Mouse (Mus musculus) macrophage (primary cell): Measurements from ENCODE around the gene Cdc42ep2. TPM values are rescaled to one million over a fixed set of nuclear protein-coding genes. Genes with fewer than 3 reads are reported as not detected.

Experiments used
- H3K27ac ChIP-seq: fragments of 350-480 bp; formaldehyde crosslinking; 2 replicates; pipeline ENCODE4 v1.9.0; 2021
- H3K36me3 ChIP-seq: fragments of 350-480 bp; formaldehyde crosslinking; 2 replicates; pipeline ENCODE4 v1.9.0; 2021; ENCODE audit errors: inconsistent target
- H3K4me3 ChIP-seq: fragments of 350-480 bp; formaldehyde crosslinking; 2 replicates; pipeline ENCODE4 v1.9.0; 2021; ENCODE audit errors: inconsistent target
- H3K79me2 ChIP-seq: fragments of 350-480 bp; formaldehyde crosslinking; 2 replicates; pipeline ENCODE4 v1.9.0; 2021; ENCODE audit errors: inconsistent target
- WGBS: methylation state at CpG from one replicate; pipeline ENCODE4 v1.1.7; 2026; ENCODE audit warnings: inconsistent platforms; ENCODE audit not compliant: missing documents; 5-methylcytosine and 5-hydroxymethylcytosine counted together
- polyA plus RNA-seq: library from polyadenylated mRNA; stranded (reverse); fragments of 250-400 nt; gene quantifications from 3 replicates; pipeline ENCODE4 v1.2.4, GENCODE M21; 2018; ENCODE audit warnings: inconsistent platforms

Cdc42ep2 gene
- polyA plus RNA-seq, 1 experiment from 2014 or later, result 1.7 TPM

- H3K4me3 ChIP-seq, result peak within 1 kb of the TSS; percentile 77
These were observed 11.5 kb downstream of the Cdc42ep2 start, which contains the start of gene Dpf2 for GRCm38 (mm10) chr19:5913007-5913719. Gene Dpf2 (minus strand): TSS chr19:5913010.

GRCm38 (mm10) chr19:5912103-5913006, 12.3 kb downstream of the Cdc42ep2 start:
- Histone ChIP-seq H3K27ac (peak overlapping the region; percentile 81), H3K79me2 (peaks cover 53% of the 10 kb centered on the region), H3K36me3 (no peaks in the 10 kb centered on the region), H3K4me3 (peak overlapping the region; percentile 77)
- under 1% methylated on average over 59 of the region's 59 CpGs for WGBS

More at GRCm38 (mm10) chr19:5913007-5913719, 11.5 kb downstream of the Cdc42ep2 start, which contains the start of gene Dpf2:
- H3K27ac ChIP-seq, result peak within 1 kb of the TSS; percentile 81
- 0% methylated on average over 11 of the region's 13 CpGs for WGBS
- H3K36me3 ChIP-seq, result no peaks in the 10 kb centered on the region
- H3K79me2 ChIP-seq, result peaks cover 44% of the 10 kb centered on the region

GRCm38 (mm10) chr19:5911430-5912102, 13.1 kb downstream of the Cdc42ep2 start:
- 4% methylated on average over 14 of the region's 14 CpGs for WGBS
- Histone ChIP-seq H3K27ac (peak overlapping the region; percentile 81), H3K36me3 (peaks cover 7% of the 10 kb centered on the region; the same call in 1 of the 2 replicates), H3K4me3 (peak overlapping the region; percentile 77), H3K79me2 (peaks cover 60% of the 10 kb centered on the region)

- H3K36me3 ChIP-seq, result peaks cover 20% of the 10 kb centered on the region
- no peak overlapping the region for H3K4me3 ChIP-seq
- H3K79me2 ChIP-seq, result peaks cover 65% of the 10 kb centered on the region
- 82% methylated on average over 6 of the region's 6 CpGs for WGBS
- H3K27ac ChIP-seq, result no peak overlapping the region
These were observed 14.4 kb downstream of the Cdc42ep2 start for GRCm38 (mm10) chr19:5910221-5910620.

GRCm38 (mm10) chr19:5907275-5907674, 17.3 kb downstream of the Cdc42ep2 start:
- WGBS, result 92% methylated on average over 3 of the region's 3 CpGs
- H3K36me3 ChIP-seq, result peaks cover 50% of the 10 kb centered on the region
- H3K79me2 ChIP-seq, result peaks cover 62% of the 10 kb centered on the region
- no peak overlapping the region for H3K27ac ChIP-seq
- H3K4me3 ChIP-seq, result no peak overlapping the region

- peaks cover 16% of the 10 kb centered on the region for H3K36me3 ChIP-seq
- no peak within 1 kb of the TSS for H3K27ac ChIP-seq
- 2% methylated on average over 36 of the region's 36 CpGs for WGBS
- peak within 1 kb of the TSS; percentile 10; the same call in 1 of the 2 replicates for H3K4me3 ChIP-seq
- no peaks in the 10 kb centered on the region for H3K79me2 ChIP-seq
These were observed 30.5 kb downstream of the Cdc42ep2 start, which contains the start of gene Tigd3 for GRCm38 (mm10) chr19:5894002-5894678. Gene Tigd3 (minus strand): TSS chr19:5894149.

- Histone ChIP-seq H3K4me3 (no peak overlapping the region; the same call in 1 of the 2 replicates), H3K36me3 (peaks cover 12% of the 10 kb centered on the region), H3K79me2 (no peaks in the 10 kb centered on the region), H3K27ac (no peak overlapping the region)
- 14% methylated on average over 31 of the region's 31 CpGs for WGBS
These were observed 31.2 kb downstream of the Cdc42ep2 start for GRCm38 (mm10) chr19:5893282-5894001.

GRCm38 (mm10) chr19:5892735-5893134, 31.9 kb downstream of the Cdc42ep2 start:
- Histone ChIP-seq H3K79me2 (no peaks in the 10 kb centered on the region), H3K4me3 (no peak overlapping the region), H3K27ac (no peak overlapping the region), H3K36me3 (peaks cover 8% of the 10 kb centered on the region; the same call in 1 of the 2 replicates)
- whole genome bisulfite sequencing, result 92% methylated on average over 13 of the region's 13 CpGs

GRCm38 (mm10) chr19:5892262-5892661, 32.4 kb downstream of the Cdc42ep2 start:
- Histone ChIP-seq H3K36me3 (peaks cover 8% of the 10 kb centered on the region; the same call in 1 of the 2 replicates), H3K27ac (no peak overlapping the region), H3K4me3 (no peak overlapping the region), H3K79me2 (no peaks in the 10 kb centered on the region)
- WGBS, result 94% methylated on average over 7 of the region's 7 CpGs

GRCm38 (mm10) chr19:5891521-5892258, 32.9 kb downstream of the Cdc42ep2 start:
- Histone ChIP-seq H3K36me3 (peaks cover 6% of the 10 kb centered on the region; the same call in 1 of the 2 replicates), H3K27ac (no peak overlapping the region), H3K4me3 (no peak overlapping the region), H3K79me2 (no peaks in the 10 kb centered on the region)
- 98% methylated on average over 12 of the region's 12 CpGs for WGBS

- peaks cover 16% of the 10 kb centered on the region for H3K36me3 ChIP-seq
- WGBS, result 93% methylated on average over 4 of the region's 4 CpGs
These were observed 35.4 kb downstream of the Cdc42ep2 start for GRCm38 (mm10) chr19:5889211-5889610.

GRCm38 (mm10) chr19:5887234-5887815, 37.3 kb downstream of the Cdc42ep2 start:
- no peak overlapping the region for H3K27ac ChIP-seq
- no peak overlapping the region for H3K4me3 ChIP-seq
- H3K79me2 ChIP-seq, result peaks cover 19% of the 10 kb centered on the region; the same call in 1 of the 2 replicates
- peaks cover 34% of the 10 kb centered on the region for H3K36me3 ChIP-seq
- whole genome bisulfite sequencing, result 45% methylated on average over 3 of the region's 3 CpGs

More at GRCm38 (mm10) chr19:5889211-5889610, 35.4 kb downstream of the Cdc42ep2 start:
- Histone ChIP-seq H3K79me2 (peaks cover under 1% of the 10 kb centered on the region; the same call in 1 of the 2 replicates), H3K27ac (no peak overlapping the region), H3K4me3 (no peak overlapping the region)
